Mouse (Mus musculus) cerebral cortex, adult 2 months (tissue): ENCODE data around the gene Ptrh1.

Source experiments
- WGBS: fragments of 180-500 bp; shearing (Covaris S2); methylation state at CpG from one replicate; pipeline ENCODE4 v1.1.7; 2018; 5-methylcytosine and 5-hydroxymethylcytosine counted together

The Ptrh1 gene

DNA sequence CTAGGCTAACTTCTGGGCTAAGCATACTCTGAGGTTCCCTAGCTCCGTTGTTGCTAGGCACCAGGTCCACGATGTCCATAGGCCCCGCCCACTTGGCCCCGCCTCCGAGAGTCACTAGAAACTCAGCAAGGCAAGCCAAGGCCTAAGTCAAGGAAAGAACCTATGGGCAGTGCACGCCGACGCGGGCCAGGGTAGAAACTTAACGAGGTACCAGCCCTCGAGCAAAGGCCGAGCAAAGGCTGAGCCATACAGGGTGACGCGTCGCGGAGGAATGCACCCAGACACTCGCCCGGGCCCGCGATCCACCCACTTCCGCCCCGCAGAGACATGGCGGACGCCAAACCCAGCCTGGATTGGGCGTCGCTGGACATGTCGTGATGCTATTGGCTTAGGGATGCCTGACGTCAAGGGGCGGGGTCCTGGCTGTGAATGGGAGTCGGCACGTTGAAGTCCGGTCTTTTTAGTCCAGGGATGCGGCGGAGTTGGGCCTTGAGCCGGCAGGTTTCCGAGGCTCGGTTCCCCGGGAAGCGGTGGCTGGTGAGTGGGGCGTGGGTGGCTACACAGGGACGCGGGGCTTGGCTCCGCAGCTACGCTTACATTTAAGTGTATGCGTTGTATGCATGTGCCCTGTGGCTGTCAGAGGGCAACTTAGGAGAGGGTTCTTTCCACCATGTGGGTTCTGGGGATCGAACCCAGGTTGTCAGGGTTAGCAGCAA, at the start of gene Ptrh1, which contains the start of gene Ttc16:
Gene Ptrh1 (plus strand): TSS at position 428 of the 716 bp plus-strand sequence.
Gene Ttc16 (minus strand): TSS at position 275 of the 716 bp plus-strand sequence.
- WGBS = under 1% methylated on average over 46 of the region's 46 CpGs

DNA sequence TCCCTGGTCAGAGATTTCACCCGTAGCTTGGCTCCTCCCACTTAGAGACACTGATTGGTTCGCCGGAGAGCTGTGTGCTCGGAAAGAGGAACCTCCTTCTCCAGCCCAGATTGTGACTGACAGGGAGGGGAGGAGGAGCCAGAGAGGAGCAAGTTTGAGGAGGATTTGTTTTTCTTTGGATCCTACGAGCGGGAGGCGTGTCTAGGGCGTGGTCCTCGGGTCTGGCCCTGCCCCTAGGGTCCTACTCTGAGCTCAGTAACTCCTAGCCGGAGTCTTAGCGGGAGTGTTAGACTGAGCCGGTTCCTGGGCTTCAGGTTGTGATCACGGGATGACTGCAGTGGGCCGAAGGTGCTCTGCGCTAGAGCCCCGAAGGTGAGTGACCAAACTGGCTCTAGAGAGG, 48.2 kb upstream of the Ptrh1 start:
- 2% methylated on average over 16 of the region's 16 CpGs for WGBS

DNA sequence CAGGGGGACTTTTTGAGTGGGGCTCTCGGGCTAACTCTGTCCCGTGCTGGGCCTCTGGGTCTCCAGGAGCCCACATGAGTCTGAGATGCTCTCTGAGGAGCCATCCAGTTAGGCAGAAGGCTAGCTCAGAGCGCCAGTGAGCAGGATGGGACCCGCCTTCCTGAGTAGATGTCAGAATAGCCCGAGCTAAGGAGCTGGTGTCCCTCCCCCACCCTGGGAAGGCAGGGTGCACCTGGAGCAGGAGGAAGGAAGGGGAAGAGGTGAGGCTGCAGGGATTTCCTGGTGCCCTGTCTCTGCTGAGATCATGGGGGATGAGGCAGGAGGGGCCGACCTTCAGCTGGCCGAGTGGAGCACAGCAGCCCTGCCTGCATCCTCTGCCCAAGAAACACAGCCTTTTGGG, 47.1 kb upstream of the Ptrh1 start:
- 72% methylated on average over 7 of the region's 7 CpGs for WGBS

DNA sequence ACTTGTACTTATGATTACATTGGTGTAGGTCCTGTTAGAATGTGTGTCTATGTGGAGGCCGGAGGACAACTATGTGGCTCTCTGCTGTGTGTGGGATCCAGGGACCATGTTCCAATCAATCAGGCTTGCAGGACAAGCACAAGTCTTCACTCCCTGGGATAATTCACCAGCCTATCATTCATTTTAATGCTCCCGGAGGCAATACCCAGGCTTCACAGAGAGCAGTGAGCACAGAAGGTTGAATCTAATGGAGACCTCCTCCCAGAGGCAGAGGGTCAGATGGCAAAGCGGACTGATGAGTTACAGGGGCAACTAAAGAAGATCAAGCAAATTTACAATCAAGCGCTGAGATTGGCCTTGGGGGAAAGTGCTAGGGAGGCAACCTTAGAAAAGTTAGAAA, 46.0 kb upstream of the Ptrh1 start:
- 85% methylated on average over 4 of the region's 4 CpGs for WGBS

DNA sequence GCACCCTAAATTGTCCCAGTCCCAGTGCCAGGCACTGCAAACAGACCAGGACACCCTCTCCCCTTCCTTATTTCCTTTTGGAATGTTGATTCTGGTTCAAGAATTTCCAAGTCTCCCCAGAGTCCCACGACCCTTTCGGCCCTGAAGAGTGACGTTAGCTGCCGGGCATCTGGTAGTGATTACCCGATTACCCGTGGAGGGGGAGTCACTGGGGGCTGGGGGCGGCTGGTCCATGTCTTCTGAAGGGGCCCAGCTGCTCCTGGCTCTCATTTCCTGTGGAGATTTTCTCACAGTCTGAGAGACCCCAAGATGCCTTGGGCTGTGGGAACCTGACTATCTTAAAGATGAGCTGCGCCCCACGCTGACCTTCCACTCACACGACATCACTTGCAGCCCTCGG, 44.7 kb upstream of the Ptrh1 start:
- WGBS = 75% methylated on average over 11 of the region's 11 CpGs

DNA sequence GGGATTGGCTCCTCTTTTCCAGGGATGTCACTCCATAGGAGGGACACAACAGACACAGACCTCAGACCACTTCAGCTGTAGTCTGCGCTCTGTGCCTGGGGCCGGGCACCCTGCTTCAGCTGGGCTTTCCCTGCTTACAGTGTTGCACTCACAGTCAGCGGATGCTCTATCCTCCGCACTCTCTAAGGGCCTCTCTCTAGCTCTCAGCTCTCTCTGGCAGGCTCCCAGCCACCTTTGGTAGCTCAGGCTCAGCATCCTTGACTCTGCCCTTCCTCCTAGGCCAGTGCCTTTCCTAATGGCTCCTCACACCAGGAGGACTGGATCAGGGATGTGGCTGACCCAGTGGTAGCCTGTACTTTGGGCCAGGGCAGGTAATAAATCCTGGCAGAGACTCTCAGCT, 43.7 kb upstream of the Ptrh1 start:
- WGBS = 86% methylated on average over 4 of the region's 4 CpGs

DNA sequence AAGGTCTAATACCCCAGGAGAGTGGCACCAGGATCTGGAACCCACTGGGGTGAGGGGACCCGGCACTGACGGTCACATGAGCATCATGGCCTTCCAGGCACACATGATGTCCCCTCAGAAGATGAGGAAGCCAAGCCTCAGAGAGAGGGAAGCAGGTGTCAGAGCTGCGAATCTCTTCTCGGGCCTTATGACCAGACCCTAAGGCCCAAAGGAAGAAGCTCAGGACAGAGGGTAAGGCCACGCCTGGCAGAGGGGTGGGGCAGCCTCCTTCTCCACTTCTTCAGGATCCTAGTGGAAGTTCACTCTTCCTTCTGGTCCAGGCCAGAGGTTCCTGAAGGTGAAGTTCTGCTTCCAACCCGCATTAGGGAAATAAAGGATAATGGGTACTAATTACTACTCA, 42.9 kb upstream of the Ptrh1 start:
- 83% methylated on average over 6 of the region's 6 CpGs for WGBS

DNA sequence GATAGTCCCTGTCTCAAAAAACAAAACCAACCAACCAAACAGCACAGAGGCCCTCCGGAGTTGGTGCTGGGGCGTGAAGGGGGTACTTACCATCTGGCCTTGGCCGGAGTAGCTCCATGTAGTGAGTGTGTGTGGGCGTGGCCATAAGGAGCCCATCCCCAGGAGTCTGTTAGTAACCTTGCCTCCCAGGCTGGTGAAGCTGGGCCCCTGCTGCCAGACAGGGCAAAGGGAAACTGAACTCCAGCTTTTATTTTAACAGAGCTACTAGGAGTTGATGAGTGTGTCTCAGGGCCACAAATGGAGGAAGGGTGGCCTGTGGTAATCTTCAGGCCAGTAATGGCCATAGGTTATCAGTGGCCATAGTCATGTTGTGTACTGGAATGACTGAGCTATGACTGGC, 41.1 kb upstream of the Ptrh1 start:
- 63% methylated on average over 4 of the region's 4 CpGs for WGBS

DNA sequence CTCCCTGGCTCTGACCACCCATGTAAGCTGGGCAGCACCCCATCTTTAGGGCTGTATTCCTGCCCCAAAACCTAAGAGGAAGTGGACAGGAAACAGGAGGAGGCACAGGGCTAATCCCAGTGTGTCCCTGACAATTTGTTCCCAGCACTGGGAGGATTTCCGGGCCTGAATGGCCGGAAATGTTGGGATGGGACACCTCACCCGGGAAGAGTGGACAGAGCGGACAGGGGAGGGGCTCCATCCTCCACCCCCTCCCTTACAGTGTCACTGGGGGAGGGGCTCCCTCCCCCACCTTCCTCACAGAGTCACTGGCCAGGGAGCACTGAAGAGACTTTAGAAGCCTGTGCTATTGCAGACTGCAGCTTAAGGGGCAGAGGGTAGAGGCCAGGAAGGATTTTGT, 40.7 kb upstream of the Ptrh1 start:
- 63% methylated on average over 4 of the region's 4 CpGs for WGBS

DNA sequence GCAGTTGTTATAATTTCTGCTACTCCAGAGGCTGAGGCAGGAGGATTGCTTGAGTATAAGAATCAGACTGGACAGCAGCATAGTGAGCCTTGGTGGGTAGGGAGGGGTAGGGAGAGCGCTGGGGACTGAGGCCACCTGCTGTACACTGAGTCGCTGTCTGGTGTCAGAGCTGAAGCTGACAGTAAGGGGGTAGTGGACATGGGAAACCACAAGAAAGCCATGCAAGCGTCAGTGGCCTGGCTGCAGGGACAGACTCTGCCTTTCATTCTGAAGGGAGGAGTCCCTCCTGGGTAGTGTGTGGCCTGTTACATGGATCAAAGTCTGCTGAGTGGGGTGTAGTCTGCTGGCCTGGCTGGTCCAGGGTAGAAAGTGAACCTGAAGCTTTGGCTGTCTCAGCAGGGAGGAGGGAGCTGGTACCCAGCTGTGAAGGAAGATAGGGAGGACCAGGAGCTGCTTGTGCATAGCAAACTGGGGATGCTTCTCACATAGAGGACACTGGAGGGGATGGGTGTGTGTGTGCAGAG, 39.2 kb upstream of the Ptrh1 start:
- WGBS = 58% methylated on average over 3 of the region's 3 CpGs

DNA sequence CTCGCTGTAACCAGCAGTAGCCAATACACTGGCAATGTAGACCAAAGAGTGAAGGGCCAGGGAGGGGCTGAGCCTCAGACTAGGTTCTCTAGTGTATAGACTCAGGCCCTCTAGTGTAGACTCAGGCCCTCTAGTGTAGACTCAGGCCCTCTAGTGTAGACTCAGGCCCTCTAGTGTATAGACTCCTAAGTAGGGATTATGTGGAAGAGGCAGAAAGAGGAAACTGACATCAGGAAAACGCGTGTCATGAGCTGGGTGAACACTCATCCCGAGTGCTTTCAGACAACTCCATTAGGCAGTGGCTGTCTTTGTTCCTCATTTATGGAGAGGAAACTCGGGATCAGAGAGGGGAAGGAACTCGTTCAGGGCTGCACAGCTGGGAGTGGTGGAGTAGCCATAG, 38.6 kb upstream of the Ptrh1 start:
- 69% methylated on average over 6 of the region's 6 CpGs for WGBS

DNA sequence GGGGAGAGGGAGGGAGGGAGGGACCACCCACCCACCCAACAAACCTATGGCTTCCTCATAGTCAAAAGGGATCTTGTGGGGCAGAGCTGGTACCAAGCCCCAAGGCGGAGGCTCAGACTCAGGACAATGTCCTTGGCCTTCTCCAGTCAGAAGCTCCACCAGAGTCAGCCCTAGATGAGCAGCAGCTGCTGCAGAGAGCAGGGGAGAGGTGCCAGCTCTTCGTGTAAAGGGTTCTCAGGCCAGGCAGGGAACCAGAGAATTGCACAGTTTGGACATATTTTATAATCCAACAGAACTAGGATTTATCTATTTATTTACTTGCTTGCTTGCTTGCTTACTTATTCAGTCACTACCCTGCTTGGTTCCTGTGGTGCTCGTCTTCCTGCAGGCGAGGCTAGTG, 36.3 kb upstream of the Ptrh1 start:
- 61% methylated on average over 4 of the region's 4 CpGs for WGBS

DNA sequence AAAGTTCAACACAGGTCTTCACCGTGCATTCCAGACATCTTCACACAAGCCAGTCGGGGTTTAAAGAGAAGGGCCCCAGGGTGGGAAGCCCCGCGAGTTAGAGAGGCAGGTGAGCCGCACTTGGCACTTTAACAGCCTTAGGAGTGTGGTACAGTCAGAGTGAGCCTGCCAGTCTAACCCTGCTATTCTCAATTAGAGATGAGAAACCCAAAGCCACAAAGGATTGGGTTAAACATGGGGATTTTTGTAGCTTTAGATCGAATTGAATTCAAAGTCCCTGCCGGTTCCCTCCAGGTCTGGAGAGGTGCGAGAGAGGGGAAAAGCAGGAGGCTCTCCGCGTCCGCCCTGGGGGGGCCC, 34.7 kb upstream of the Ptrh1 start, which contains the start of gene 6330409D20Rik:
Gene 6330409D20Rik (minus strand): TSS at position 101 of the 357 bp plus-strand sequence.
- 14% methylated on average over 11 of the region's 11 CpGs for WGBS

DNA sequence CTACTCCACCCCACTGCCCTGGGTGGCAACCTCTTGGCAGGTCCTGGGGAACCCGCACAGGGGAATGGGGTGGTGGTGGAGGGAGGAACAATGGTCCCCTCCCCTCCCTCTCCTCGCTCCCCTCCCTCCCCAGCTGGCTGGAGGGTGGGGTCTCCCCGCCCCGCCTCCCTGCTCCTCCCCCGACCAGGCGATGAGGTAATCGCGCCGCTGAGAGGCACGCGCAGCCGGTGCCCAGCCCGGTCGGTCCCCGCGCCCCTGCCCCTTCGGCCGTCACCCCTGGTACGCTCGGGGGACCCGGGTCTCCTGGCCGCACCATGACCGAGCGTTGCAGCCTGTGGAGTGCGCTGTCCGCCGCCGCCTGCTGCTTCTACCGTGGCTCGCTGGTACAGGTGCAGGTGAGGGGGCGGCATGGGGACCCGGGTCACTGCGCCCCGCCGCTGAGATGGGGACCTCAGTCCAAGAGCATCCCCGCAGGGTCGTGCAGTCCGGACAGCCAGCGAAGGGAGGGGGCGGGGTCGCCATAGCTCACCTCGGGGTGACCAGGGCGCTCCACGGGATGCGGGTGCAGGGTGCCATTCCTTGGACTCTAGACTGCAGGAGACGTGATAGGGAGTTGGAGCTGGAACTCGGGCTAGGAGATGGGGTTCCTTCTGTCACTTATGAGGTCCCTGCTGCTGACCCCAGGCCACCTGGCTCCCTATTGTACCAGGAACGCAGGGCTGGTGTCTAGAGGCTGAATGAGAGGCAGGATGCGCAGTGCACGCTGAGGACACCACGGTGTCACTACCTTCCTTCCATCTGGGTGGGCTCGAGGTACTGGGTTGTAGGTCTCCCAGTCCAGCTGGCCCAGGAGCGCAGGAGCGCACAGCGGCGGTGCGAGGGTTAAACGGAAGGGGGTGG, 34.1 kb upstream of the Ptrh1 start:
- WGBS = 15% methylated on average over 56 of the region's 58 CpGs

DNA sequence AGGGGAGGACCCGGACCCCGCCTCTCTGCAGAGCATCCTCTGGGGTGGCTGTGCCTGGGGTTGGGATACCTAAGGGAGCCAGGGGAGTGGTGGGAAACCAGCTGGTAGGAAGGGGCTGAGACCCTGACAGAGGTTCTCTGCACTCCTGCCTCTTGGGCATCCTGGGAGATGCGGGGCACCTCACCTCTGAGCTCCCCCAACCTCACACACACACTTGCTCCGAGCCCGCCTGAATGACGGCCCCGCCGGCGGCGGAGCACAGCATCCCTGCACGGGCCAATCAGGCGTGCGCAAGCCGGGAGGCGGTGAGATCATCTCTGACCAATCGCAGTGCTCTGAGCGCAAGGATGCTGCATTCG, 33.4 kb upstream of the Ptrh1 start:
- WGBS = 21% methylated on average over 18 of the region's 18 CpGs

DNA sequence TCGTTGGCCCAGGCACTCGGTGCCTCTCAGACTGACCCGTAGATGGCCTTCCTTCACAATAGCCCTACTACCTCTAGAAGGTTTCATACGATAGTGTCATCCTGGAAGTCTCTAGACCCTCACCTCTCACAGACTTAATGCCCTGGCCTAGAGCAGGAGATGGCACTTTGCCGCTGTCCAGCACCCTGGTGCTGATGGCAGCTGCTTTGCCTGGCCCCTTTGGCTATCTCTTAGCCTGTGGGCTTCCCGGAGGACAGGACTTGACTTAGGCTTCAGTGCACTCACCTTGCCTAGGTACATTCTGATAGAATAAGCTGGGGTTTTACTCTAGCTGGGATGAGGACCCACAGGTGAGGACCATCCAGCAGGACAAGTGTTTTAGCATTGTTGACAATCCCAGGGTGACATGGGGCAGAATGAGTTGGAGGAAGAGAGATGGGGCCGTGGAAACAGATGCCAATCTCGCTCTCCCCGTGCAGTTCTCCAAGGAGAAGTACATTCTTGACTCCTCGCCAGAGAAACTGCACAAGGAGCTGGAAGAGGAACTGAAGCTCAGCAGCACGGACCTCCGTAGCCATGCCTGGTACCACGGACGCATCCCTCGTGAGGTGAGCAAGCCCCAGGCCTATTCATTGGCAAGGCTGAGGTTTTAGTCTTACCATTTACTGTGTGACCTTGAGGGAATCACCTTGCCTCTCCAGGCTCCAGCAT, 31.2 kb upstream of the Ptrh1 start:
- WGBS = 63% methylated on average over 15 of the region's 15 CpGs

DNA sequence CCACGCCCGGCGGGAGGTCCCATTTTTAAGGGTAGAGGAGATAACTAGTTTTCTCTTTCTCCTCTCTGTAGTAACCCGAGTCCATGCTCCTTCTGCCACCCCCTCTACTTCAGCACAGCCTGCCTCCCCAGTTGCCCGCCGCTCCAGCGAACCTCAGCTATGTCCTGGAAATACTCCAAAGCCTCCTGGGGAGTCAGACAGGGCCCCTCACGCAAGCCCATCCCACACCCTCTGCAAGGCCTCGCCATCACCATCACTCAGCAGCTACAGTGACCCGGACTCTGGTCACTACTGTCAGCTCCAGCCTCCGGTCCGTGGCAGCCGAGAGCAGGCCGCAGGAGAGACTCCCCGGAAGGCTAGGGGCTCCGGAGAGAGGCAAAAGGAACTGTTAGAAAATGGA, 26.5 kb upstream of the Ptrh1 start:
- 92% methylated on average over 16 of the region's 16 CpGs for WGBS

DNA sequence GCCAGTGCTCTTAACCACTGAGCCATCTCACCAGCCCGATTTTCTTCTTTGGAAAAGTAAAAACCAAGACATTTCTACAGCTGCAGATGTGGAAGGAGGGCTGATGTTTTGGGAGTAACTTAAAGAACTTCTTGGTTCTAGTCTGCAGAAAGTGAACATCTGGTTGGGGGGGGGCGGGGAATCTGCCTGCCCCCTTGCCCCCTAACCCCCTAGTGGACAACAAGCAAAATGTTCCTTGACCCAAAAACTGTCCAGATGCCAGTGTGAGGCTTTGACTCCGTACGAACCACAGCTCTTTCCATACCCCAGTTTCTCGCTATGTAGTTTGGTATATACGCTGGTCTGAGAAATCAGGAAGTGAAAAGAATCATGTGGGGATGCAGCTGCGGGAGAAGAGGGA, 25.4 kb upstream of the Ptrh1 start:
- WGBS = 77% methylated on average over 7 of the region's 7 CpGs

DNA sequence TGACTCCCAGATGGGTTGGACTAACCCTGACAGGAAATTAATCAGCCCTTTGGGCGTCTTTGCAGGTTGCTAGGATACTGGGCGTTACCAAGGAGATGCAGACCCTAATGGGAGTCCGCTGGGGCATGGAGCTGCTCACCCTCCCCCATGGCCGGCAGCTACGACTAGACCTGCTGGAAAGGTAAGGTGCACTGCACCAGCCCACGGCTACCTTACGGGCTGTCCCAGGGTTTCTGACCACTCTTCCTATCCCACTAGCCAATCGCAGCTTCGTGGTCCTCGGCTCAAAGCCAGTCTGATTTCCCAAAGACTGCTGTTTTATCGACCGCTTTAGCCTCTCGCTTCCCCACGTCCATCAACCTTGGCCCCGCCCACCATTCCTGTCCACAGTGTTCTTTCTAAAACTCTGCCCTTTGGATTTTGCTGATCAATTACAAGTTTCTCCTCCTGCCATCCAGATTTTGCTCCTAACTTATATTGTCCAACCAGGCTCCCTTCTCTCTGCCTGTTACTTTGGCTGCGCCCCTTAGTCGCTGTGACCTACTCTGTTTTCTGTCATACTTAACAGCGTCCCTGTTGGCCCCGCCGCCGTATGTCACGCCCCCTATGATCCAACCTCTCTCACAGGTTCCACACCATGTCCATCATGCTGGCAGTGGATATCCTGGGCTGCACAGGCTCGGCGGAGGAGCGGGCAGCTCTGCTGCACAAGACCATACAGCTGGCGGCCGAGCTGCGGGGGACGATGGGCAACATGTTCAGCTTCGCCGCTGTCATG, 24.5 kb upstream of the Ptrh1 start:
- 53% methylated on average over 31 of the region's 31 CpGs for WGBS

DNA sequence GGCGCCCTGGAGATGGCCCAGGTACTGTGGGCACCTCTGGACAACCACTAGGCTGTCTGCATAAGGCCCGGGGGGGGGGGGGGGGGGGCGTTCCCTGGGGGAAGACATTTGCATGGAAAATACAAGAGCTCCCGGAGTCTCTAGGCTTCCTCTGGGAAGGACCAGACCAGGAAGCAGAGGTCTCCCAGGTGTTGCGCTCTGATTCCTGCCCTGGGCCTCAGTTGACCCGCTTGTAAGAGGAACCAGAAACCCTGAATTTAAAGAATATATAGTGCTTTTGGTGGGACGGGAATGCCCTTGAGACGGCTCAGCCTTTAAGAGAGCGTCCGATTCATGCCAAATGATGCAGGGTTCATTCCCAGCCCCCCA, 23.9 kb upstream of the Ptrh1 start:
- 44% methylated on average over 10 of the region's 10 CpGs for WGBS

DNA sequence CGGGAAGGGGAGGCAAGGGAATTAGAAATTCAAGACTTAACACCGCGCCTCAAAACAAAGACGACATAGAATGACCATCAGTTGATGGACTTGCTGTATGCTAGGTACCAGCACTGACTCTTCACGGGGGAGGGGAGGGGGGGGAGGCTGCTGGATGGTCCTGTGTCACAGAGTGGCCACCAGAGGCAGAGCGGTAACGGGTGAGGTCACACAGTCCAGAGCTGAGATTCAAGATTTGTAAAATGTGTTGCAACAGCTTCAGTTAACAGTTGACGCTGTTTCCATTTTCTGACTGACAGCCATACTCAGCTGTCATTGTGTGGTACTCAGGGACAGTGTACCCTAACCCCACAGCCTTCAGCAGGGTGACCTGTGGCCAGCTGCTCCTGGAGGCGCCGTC, 23.4 kb upstream of the Ptrh1 start:
- WGBS = 67% methylated on average over 10 of the region's 10 CpGs

DNA sequence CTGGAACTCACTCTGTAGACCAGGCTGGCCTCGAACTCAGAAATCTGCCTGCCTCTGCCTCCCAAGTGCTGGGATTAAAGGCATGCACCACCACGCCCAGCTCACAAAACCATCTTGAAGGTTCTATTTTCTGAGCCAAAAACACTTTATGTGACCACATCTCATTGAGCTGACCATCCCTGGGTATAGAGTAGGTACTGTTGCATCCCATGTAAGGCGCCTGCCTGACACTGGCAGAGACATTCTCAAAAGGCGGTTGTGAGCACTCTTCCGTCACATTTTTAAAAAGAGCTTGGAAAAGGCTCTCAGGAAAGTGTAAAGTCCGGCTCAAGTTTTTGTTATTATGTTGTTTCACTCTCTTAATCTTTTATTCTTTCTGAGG, 18.9 kb upstream of the Ptrh1 start:
- 34% methylated on average over 6 of the region's 6 CpGs for WGBS
